Mouse (Mus musculus) olfactory bulb, adult 2 months (tissue): ENCODE measurements at regions not wholly inside any gene's neighbourhood (a gene's known extent, or its start where the extent isn't known, plus 50 kb on each side); places are given as distances from the start of the nearest gene placed in this dataset.

Experiments
- H3K27ac ChIP-seq: fragments of 200-500 bp; 2 replicates; pipeline ENCODE4 v1.5.1; 2012; ENCODE audit warnings: low read depth, low read length; ENCODE audit not compliant: insufficient read depth
- H3K4me1 ChIP-seq: fragments of 200-500 bp; 2 replicates; pipeline ENCODE4 v1.6.1; 2012; ENCODE audit warnings: low read length; ENCODE audit not compliant: control insufficient read depth, insufficient read depth
- H3K4me3 ChIP-seq: fragments of 200-500 bp; 2 replicates; pipeline ENCODE4 v1.5.1; 2012; ENCODE audit warnings: mild to moderate bottlenecking, low read depth, low read length, moderate library complexity; ENCODE audit not compliant: insufficient read depth
- CTCF ChIP-seq: fragments of 200-500 bp; IDR thresholded peaks from 2 replicates; pipeline ENCODE4 v1.5.1; 2012; ENCODE audit warnings: low read depth, mild to moderate bottlenecking, low read length, moderate library complexity; ENCODE audit not compliant: insufficient read depth
- POLR2A ChIP-seq: fragments of 200-500 bp; IDR thresholded peaks from 2 replicates; pipeline ENCODE4 v1.6.1; 2012; ENCODE audit warnings: mild to moderate bottlenecking, low read depth, low read length, moderate library complexity; ENCODE audit not compliant: insufficient read depth
- WGBS: fragments of 180-500 bp; shearing (Covaris S2); methylation state at CpG from one replicate; pipeline ENCODE4 v1.1.7; 2018; 5-methylcytosine and 5-hydroxymethylcytosine counted together

- no peak overlapping the region for H3K4me3 ChIP-seq
- H3K4me1 ChIP-seq: no peaks in the 10 kb centered on the region
- TF ChIP-seq POLR2A (no peak), CTCF (no peak)
- WGBS: 93% methylated on average over 4 of the region's 4 CpGs
- no peak overlapping the region for H3K27ac ChIP-seq
Measured at GRCm38 (mm10) chr2:45904090-45904489, 786.9 kb upstream of the Zeb2 start.

- no peak for TF ChIP-seq CTCF
- TF ChIP-seq POLR2A: no peak
- Histone ChIP-seq H3K27ac (no peak overlapping the region), H3K4me1 (no peaks in the 10 kb centered on the region), H3K4me3 (no peak overlapping the region)
- 65% methylated on average over 1 of the region's 1 CpGs for WGBS
Measured at GRCm38 (mm10) chr2:45903350-45903749, 786.2 kb upstream of the Zeb2 start.

GRCm38 (mm10) chr2:45901892-45902291 lies 784.7 kb upstream of the Zeb2 start:
- TF ChIP-seq POLR2A (no peak), CTCF (no peak)
- H3K4me1 ChIP-seq: no peaks in the 10 kb centered on the region
- H3K4me3 ChIP-seq: no peak overlapping the region
- 92% methylated on average over 4 of the region's 4 CpGs for WGBS
- H3K27ac ChIP-seq: no peak overlapping the region

GRCm38 (mm10) chr2:45884680-45885079 lies 767.5 kb upstream of the Zeb2 start:
- Histone ChIP-seq H3K4me3 (no peak overlapping the region), H3K27ac (no peak overlapping the region), H3K4me1 (no peaks in the 10 kb centered on the region)
- no peak for TF ChIP-seq CTCF
- no peak for TF ChIP-seq POLR2A
- 94% methylated on average over 3 of the region's 3 CpGs for WGBS

GRCm38 (mm10) chr2:45878656-45879055 lies 761.5 kb upstream of the Zeb2 start:
- no peaks in the 10 kb centered on the region for H3K4me1 ChIP-seq
- TF ChIP-seq CTCF: no peak
- TF ChIP-seq POLR2A: no peak
- no peak overlapping the region for H3K4me3 ChIP-seq
- H3K27ac ChIP-seq: no peak overlapping the region

GRCm38 (mm10) chr2:45859901-45860331 lies 742.7 kb upstream of the Zeb2 start:
- WGBS: 68% methylated on average over 4 of the region's 4 CpGs
- no peak for TF ChIP-seq CTCF

GRCm38 (mm10) chr2:45859445-45859844 lies 742.2 kb upstream of the Zeb2 start:
- no peak for TF ChIP-seq POLR2A
- TF ChIP-seq CTCF: no peak
- no peak overlapping the region for H3K4me3 ChIP-seq
- H3K4me1 ChIP-seq: no peaks in the 10 kb centered on the region
- WGBS: 66% methylated on average over 6 of the region's 6 CpGs
- no peak overlapping the region for H3K27ac ChIP-seq

More at GRCm38 (mm10) chr2:45859901-45860331, 742.7 kb upstream of the Zeb2 start:
- Histone ChIP-seq H3K4me3 (no peak overlapping the region), H3K4me1 (no peaks in the 10 kb centered on the region), H3K27ac (no peak overlapping the region)

GRCm38 (mm10) chr2:45850018-45850605 lies 732.9 kb upstream of the Zeb2 start:
- 93% methylated on average over 6 of the region's 6 CpGs for WGBS
- TF ChIP-seq CTCF (no peak), POLR2A (no peak)
- Histone ChIP-seq H3K27ac (no peak overlapping the region), H3K4me1 (no peaks in the 10 kb centered on the region), H3K4me3 (no peak overlapping the region)

- TF ChIP-seq CTCF (no peak), POLR2A (no peak)
- Histone ChIP-seq H3K27ac (no peak overlapping the region), H3K4me3 (no peak overlapping the region), H3K4me1 (no peaks in the 10 kb centered on the region)
Measured at GRCm38 (mm10) chr2:45840389-45840788, 723.2 kb upstream of the Zeb2 start.
